Mouse (Mus musculus): ENCODE measurements around the gene Adam11. TPM values are rescaled to one million over a fixed set of nuclear protein-coding genes. Genes with fewer than 3 reads are reported as not detected.

Adam11 gene
- total RNA-seq, 1 experiment from 2014 or later = 0.46 TPM

GRCm38 (mm10) chr11:102819783-102820385 is 58.6 kb downstream of the Adam11 start:
- ATAC-seq (replicated peaks; ENCODE audit: low read depth, poor library complexity, severe bottlenecking) = no peak

DNA sequence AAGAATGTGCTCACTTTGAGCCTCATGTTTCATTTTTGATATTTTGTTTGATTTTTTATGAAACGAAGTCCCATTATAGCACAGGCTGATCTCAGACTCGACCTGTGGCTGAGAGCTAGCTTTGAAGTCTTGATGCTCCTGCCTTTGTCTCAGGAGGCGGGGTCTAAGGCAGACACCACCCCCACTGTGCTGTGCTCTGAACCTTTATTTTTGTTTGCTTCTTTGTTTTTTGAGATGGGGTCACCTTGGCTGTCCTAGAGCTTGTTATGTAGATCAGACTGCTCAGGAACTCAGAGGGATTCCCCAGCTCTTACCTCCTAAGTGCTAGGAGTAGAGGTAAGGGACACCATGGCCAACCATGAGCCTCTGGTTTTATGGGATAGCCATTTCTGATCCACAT is 59.2 kb downstream of the Adam11 start:
- no peak for ATAC-seq (replicated peaks; ENCODE audit: low read depth, poor library complexity, severe bottlenecking)

DNA sequence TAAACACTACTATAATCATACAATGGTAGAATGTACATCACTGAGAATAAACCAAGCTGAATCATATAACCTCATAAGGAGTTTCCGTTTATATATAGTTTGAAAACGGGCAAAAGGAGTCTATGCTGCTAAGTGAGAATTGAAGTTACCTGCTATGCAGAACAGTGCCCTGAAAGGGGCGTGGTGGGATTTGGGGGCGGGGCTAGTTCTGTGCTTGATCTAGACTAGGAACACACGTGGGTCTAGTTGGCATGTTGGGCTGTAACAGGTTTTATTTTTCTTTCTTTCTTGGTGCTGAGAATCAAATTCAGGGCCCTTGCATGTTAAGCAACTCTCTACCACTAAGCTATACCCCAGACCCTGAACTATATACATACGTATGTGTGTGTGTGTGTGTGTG is 60.0 kb downstream of the Adam11 start:
- no peak for ATAC-seq (replicated peaks; ENCODE audit: low read depth, poor library complexity, severe bottlenecking)

- no peak for ATAC-seq (replicated peaks; ENCODE audit: low read depth, poor library complexity, severe bottlenecking)
These were observed 65.2 kb downstream of the Adam11 start for GRCm38 (mm10) chr11:102826476-102826875.

GRCm38 (mm10) chr11:102827097-102827496 is 65.9 kb downstream of the Adam11 start:
- no peak for ATAC-seq (replicated peaks; ENCODE audit: low read depth, poor library complexity, severe bottlenecking)

Other genes with a start within 250 kb of the Adam11 start
- 32.6 and 42.1 TPM in 2 replicates for gene Gpatch8, start 205.0 kb upstream of the Adam11 start, total RNA-seq (2017)
- gene Gm11627, start 182.0 kb upstream of the Adam11 start, total RNA-seq (2017) = not detected in 2 replicates
- not detected in 2 replicates for gene Fzd2, start 157.0 kb upstream of the Adam11 start, total RNA-seq (2017)
- not detected in 2 replicates for gene Meioc, start 97.7 kb upstream of the Adam11 start, total RNA-seq (2017)
- 41.4 and 43.8 TPM in 2 replicates for gene Ccdc43, start 63.7 kb upstream of the Adam11 start, total RNA-seq (2017)
- gene Gjc1, start 58.3 kb downstream of the Adam11 start, total RNA-seq (2017) = not detected in 2 replicates
- gene Higd1b, start 74.4 kb downstream of the Adam11 start, total RNA-seq (2017) = not detected in 2 replicates
- gene Eftud2, start 119.5 kb downstream of the Adam11 start, total RNA-seq (2017) = 143 and 191 TPM in 2 replicates
- not detected in 2 replicates for gene Ccdc103, start 119.8 kb downstream of the Adam11 start, total RNA-seq (2017)
- not detected in 2 replicates for gene Fam187a, start 123.7 kb downstream of the Adam11 start, total RNA-seq (2017)
- 0.37 TPM in 1 of 2 replicates, not detected in the other for gene Gfap, start 139.5 kb downstream of the Adam11 start, total RNA-seq (2017)
- 16.2 and 17.3 TPM in 2 replicates for gene Kif18b, start 163.7 kb downstream of the Adam11 start, total RNA-seq (2017)
- not detected in 2 replicates for gene C1ql1, start 185.2 kb downstream of the Adam11 start, total RNA-seq (2017)

Data from common myeloid progenitor, adult 5-6 weeks (primary cell).